Mouse (Mus musculus): Measurements from ENCODE around the gene Pfkm. TPM values are rescaled to one million over a fixed set of nuclear protein-coding genes. Genes with fewer than 3 reads are reported as not detected.

Pfkm gene
- total and polyA plus RNA-seq, 2 experiments from 2014 or later: 89.9 to 102 TPM

DNA sequence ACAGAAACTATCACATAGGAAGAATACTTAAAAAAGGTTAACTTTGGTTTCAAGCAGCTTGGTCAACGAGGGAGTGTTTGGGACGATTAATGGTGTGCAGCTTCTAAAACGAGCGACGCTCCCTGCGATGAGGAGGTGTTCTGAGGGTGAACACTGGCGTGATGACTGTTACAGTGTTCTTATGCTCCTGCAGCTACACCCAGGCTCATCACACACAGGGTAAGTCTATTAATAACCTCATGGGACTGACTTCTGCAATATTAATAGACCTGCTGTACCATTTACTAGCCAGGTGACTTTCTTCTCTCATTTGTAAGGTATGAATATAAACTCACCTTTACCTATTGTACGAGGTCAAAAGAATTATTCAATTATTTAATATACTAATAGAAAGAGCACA lies 17.9 kb upstream of the Pfkm start:
- no peak for ATAC-seq (ENCODE audit: low FRiP score)
- DNase-seq (ENCODE audit: low spot score): no peak
- H3K9me3 ChIP-seq (ENCODE audit: low read length): no peaks in the 10 kb centered on the region
- H3K4me3 ChIP-seq (ENCODE audit: low read depth, low read length): no peak overlapping the region
- H3K9ac ChIP-seq (replicated peaks; ENCODE audit: low read length, poor library complexity, severe bottlenecking): no peak overlapping the region
- WGBS: 93% methylated on average over 8 of the region's 8 CpGs
- H3K36me3 ChIP-seq (ENCODE audit: insufficient read depth, low read length): peaks cover 38% of the 10 kb centered on the region
- no peaks in the 10 kb centered on the region for H3K27me3 ChIP-seq (ENCODE audit: insufficient read depth, low read length)
- H3K27ac ChIP-seq (ENCODE audit: low read depth, low read length): no peak overlapping the region
- H3K4me2 ChIP-seq (ENCODE audit: low read depth, low read length, poor library complexity, severe bottlenecking): no peak overlapping the region
- no peak for TF ChIP-seq CTCF (IDR thresholded peaks at IDR 0.05)
- H3K4me1 ChIP-seq (ENCODE audit: insufficient read depth, low read length): no peaks in the 10 kb centered on the region

DNA sequence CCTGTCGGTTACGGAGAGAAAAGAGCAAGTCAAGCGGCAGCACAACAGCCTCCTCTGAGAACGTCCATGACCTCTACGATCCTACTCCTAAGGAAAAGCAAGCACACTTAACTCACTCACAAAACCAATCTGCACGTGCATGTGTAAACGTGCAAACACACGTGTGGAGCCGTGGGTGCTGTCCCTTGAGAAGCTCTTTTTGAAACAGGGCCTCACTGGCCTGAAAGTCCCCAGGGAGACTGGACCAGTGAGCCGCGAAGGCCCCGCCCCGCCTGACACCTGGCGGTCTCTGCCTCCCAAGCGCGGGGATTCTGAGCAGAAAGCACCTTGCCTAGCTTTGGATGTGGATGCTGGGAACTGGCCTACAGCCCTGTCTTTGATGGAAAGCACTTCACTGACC lies 17.4 kb upstream of the Pfkm start:
- Histone ChIP-seq H3K4me3 (ENCODE audit: low read depth, low read length) (no peak overlapping the region), H3K4me1 (ENCODE audit: insufficient read depth, low read length) (no peaks in the 10 kb centered on the region), H3K9ac (replicated peaks; ENCODE audit: low read length, poor library complexity, severe bottlenecking) (no peak overlapping the region), H3K4me2 (ENCODE audit: low read depth, low read length, poor library complexity, severe bottlenecking) (no peak overlapping the region), H3K27me3 (ENCODE audit: insufficient read depth, low read length) (no peaks in the 10 kb centered on the region), H3K27ac (ENCODE audit: low read depth, low read length) (no peak overlapping the region), H3K9me3 (ENCODE audit: low read length) (no peaks in the 10 kb centered on the region), H3K36me3 (ENCODE audit: insufficient read depth, low read length) (peaks cover 38% of the 10 kb centered on the region)
- no peak for TF ChIP-seq CTCF (IDR thresholded peaks at IDR 0.05)
- DNase-seq (ENCODE audit: low spot score): no peak
- WGBS: 87% methylated on average over 16 of the region's 16 CpGs
- ATAC-seq (ENCODE audit: low FRiP score): no peak

DNA sequence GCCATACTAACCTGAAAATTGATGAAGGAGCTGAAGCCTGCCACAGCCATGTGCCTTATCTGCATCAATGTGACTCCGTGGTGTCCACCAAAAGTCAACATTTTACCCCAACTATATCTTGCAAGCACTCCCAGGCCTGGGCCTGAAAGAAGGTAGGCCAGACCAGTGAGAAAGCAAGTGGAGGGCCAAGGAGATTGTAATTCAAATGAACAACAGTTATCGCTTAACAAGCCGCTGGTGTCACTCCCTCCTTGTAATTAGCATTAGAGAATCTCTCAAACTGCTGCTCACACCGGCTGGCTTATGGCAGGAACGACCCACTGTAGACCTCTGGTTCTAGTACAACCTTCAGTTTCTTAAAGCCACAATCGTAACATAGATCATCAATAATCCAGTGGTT lies 15.5 kb upstream of the Pfkm start:
- Histone ChIP-seq H3K27me3 (ENCODE audit: insufficient read depth, low read length) (no peaks in the 10 kb centered on the region), H3K27ac (ENCODE audit: low read depth, low read length) (no peak overlapping the region), H3K4me3 (ENCODE audit: low read depth, low read length) (no peak overlapping the region), H3K36me3 (ENCODE audit: insufficient read depth, low read length) (peaks cover 37% of the 10 kb centered on the region), H3K4me2 (ENCODE audit: low read depth, low read length, poor library complexity, severe bottlenecking) (no peak overlapping the region), H3K9me3 (ENCODE audit: low read length) (no peaks in the 10 kb centered on the region), H3K9ac (replicated peaks; ENCODE audit: low read length, poor library complexity, severe bottlenecking) (no peak overlapping the region), H3K4me1 (ENCODE audit: insufficient read depth, low read length) (no peaks in the 10 kb centered on the region)
- ATAC-seq (ENCODE audit: low FRiP score) (no peak), DNase-seq (ENCODE audit: low spot score) (no peak)
- WGBS: 92% methylated on average over 6 of the region's 6 CpGs
- no peak for TF ChIP-seq CTCF (IDR thresholded peaks at IDR 0.05)

DNA sequence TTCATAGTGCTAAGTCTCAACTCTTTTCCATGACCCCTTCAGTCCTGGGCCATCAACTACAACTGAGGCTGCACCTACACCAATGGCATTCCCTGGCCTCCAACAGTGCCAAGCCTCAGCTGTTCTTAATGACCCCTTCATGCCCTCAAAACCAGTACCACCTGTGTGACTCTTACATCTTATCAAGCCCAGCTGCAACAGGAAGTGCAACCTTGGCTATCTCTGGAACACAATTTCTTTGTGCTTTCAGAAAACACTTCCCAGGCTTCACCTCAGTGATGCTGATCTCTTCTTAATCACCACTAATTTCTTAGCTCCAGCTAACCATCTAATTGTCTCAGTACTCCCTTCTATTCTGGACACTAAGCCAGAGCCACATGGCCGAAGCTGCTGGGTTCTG lies 3.5 kb upstream of the Pfkm start:
- no peak for DNase-seq (ENCODE audit: low spot score)
- H3K27me3 ChIP-seq (ENCODE audit: insufficient read depth, low read length): no peaks in the 10 kb centered on the region
- no peak for ATAC-seq (ENCODE audit: low FRiP score)
- H3K9me3 ChIP-seq (ENCODE audit: low read length): no peaks in the 10 kb centered on the region
- H3K4me3 ChIP-seq (ENCODE audit: low read depth, low read length): no peak overlapping the region
- H3K4me1 ChIP-seq (ENCODE audit: insufficient read depth, low read length): peaks cover 6% of the 10 kb centered on the region; the same call in 1 of the 2 replicates
- 0 out of 2 replicates have a peak, but pooled peaks cover 8% of the 10 kb centered on the region for H3K36me3 ChIP-seq (ENCODE audit: insufficient read depth, low read length)
- no peak for TF ChIP-seq CTCF (IDR thresholded peaks at IDR 0.05)
- 91% methylated on average over 1 of the region's 1 CpGs for WGBS
- H3K27ac ChIP-seq (ENCODE audit: low read depth, low read length): no peak overlapping the region
- H3K9ac ChIP-seq (replicated peaks; ENCODE audit: low read length, poor library complexity, severe bottlenecking): no peak overlapping the region
- no peak overlapping the region for H3K4me2 ChIP-seq (ENCODE audit: low read depth, low read length, poor library complexity, severe bottlenecking)

DNA sequence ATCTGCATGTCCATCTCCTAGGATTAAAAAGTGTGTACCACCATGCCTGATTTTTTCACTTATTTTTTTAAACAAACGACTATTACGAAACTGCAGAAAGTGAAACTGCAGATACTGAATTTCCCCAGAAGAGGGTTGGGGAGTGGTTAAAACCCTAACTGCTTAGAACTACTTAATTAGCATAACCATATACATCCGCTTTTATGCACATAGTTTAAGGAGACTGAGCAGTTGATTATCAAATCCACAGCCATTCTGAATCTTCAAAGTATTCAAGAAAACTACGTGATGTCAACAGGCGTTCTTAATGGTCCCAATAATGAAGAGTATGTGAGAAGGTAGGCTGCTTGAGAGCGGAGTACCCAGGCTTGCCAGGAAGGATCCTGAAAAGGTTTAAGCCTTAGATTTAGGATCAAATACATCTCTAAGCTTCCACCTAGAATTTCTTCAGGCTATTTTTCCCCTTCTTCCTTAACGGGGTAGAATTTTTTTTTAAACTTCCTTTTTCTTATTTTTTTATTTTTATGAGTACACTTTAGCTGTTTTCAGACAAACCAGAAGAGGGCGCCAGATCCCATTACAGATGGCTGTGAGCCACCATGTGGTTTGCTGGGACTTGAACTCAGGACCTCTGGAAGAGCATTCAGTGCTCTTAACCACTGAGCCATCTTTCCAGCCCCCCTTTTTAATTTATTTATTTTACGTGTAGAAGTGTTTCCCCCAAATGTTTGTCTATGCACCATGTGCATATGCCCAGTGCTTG lies 2.8 kb upstream of the Pfkm start:
- Histone ChIP-seq H3K36me3 (ENCODE audit: insufficient read depth, low read length) (0 out of 2 replicates have a peak, but pooled peaks cover 8% of the 10 kb centered on the region), H3K27me3 (ENCODE audit: insufficient read depth, low read length) (no peaks in the 10 kb centered on the region), H3K9me3 (ENCODE audit: low read length) (no peaks in the 10 kb centered on the region), H3K27ac (ENCODE audit: low read depth, low read length) (no peak overlapping the region), H3K4me2 (ENCODE audit: low read depth, low read length, poor library complexity, severe bottlenecking) (no peak overlapping the region), H3K9ac (replicated peaks; ENCODE audit: low read length, poor library complexity, severe bottlenecking) (no peak overlapping the region), H3K4me3 (ENCODE audit: low read depth, low read length) (no peak overlapping the region), H3K4me1 (ENCODE audit: insufficient read depth, low read length) (peaks cover 7% of the 10 kb centered on the region; the same call in 1 of the 2 replicates)
- peak; percentile 70 for TF ChIP-seq CTCF (IDR thresholded peaks at IDR 0.05)
- ATAC-seq (ENCODE audit: low FRiP score): no peak
- WGBS: 75% methylated on average over 9 of the region's 9 CpGs
- DNase-seq (ENCODE audit: low spot score): peak; percentile 11

DNA sequence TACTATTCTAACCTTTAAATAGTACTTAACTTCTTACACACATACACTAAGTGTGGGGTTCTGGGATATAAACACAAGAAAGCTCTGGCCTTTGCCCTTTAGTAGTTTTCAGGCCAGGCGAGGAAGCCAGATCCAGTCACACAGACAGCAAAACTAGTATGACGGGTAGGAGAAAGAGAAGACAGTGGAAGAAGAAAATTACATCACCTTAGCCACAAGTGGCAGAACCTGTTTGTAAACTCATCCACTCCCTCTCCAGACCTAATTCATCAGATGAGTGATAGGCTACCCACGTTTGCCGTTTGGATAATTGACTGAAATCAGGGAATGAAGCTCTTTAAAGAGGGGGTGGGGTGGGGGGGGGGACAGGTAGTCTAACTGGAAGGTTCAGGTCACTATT lies 548 bp upstream of the Pfkm start:
- DNase-seq (ENCODE audit: low spot score): no peak
- Histone ChIP-seq H3K27ac (ENCODE audit: low read depth, low read length) (no peak overlapping the region), H3K4me1 (ENCODE audit: insufficient read depth, low read length) (peaks cover 7% of the 10 kb centered on the region; the same call in 1 of the 2 replicates), H3K9me3 (ENCODE audit: low read length) (no peaks in the 10 kb centered on the region), H3K4me3 (ENCODE audit: low read depth, low read length) (peak overlapping the region; percentile 90), H3K36me3 (ENCODE audit: insufficient read depth, low read length) (no peaks in the 10 kb centered on the region), H3K4me2 (ENCODE audit: low read depth, low read length, poor library complexity, severe bottlenecking) (peak overlapping the region; percentile 69), H3K9ac (replicated peaks; ENCODE audit: low read length, poor library complexity, severe bottlenecking) (peak overlapping the region; percentile 92; the same call in 1 of the 2 replicates), H3K27me3 (ENCODE audit: insufficient read depth, low read length) (no peaks in the 10 kb centered on the region)
- no peak for TF ChIP-seq CTCF (IDR thresholded peaks at IDR 0.05)
- ATAC-seq (ENCODE audit: low FRiP score): no peak
- 33% methylated on average over 4 of the region's 4 CpGs for WGBS

All from midbrain, postnatal 0 days (tissue).